Mouse (Mus musculus): ENCODE measurements around the gene Gm9573.

Gene Gm9573

GRCm38 (mm10) chr17:35597399-35597798 lies 29.0 kb downstream of the Gm9573 start:
- in situ Hi-C loops (cut with MboI, MseI), result no loop called here

- in situ Hi-C loops (cut with MboI, MseI), result no loop called here
Measured at GRCm38 (mm10) chr17:35594456-35594855, 32.0 kb downstream of the Gm9573 start.

GRCm38 (mm10) chr17:35593786-35594185 lies 32.7 kb downstream of the Gm9573 start:
- in situ Hi-C loops (cut with MboI, MseI), result no loop called here

GRCm38 (mm10) chr17:35592131-35592530 lies 34.3 kb downstream of the Gm9573 start:
- in situ Hi-C loops (cut with MboI, MseI), result no loop called here

- in situ Hi-C loops (cut with MboI, MseI), result no loop called here
Measured at GRCm38 (mm10) chr17:35591731-35592130, 34.7 kb downstream of the Gm9573 start.

GRCm38 (mm10) chr17:35591219-35591578 lies 35.2 kb downstream of the Gm9573 start:
- in situ Hi-C loops (cut with MboI, MseI), result no loop called here

GRCm38 (mm10) chr17:35590410-35591218 lies 35.8 kb downstream of the Gm9573 start:
- in situ Hi-C loops (cut with MboI, MseI), result no loop called here

GRCm38 (mm10) chr17:35588387-35588786 lies 38.0 kb downstream of the Gm9573 start:
- in situ Hi-C loops (cut with MboI, MseI), result loop anchor here (5.0 kb wide), 1 partner anchor 44 kb away; no protein-coding TSS in a partner anchor

GRCm38 (mm10) chr17:35587291-35587690 lies 39.1 kb downstream of the Gm9573 start:
- in situ Hi-C loops (cut with MboI, MseI), result loop anchor here (5.0 kb wide), 1 partner anchor 45 kb away; no protein-coding TSS in a partner anchor

GRCm38 (mm10) chr17:35584330-35584937 lies 42.0 kb downstream of the Gm9573 start:
- in situ Hi-C loops (cut with MboI, MseI), result no loop called here

GRCm38 (mm10) chr17:35582900-35583299 lies 43.5 kb downstream of the Gm9573 start:
- in situ Hi-C loops (cut with MboI, MseI), result no loop called here

GRCm38 (mm10) chr17:35578211-35578610 lies 48.2 kb downstream of the Gm9573 start:
- in situ Hi-C loops (cut with MboI, MseI), result no loop called here

- in situ Hi-C loops (cut with MboI, MseI), result no loop called here
Measured at GRCm38 (mm10) chr17:35571477-35571876, 55.0 kb downstream of the Gm9573 start.

- in situ Hi-C loops (cut with MboI, MseI), result no loop called here
Measured at GRCm38 (mm10) chr17:35570836-35571235, 55.6 kb downstream of the Gm9573 start.

GRCm38 (mm10) chr17:35569091-35569944 lies 57.1 kb downstream of the Gm9573 start:
- in situ Hi-C loops (cut with MboI, MseI), result no loop called here
